Mouse (Mus musculus) stomach, embryonic 14.5 days (tissue): ENCODE results near the gene Scaper. TPM values are rescaled to one million over a fixed set of nuclear protein-coding genes. Genes with fewer than 3 reads are reported as not detected.

ENCODE experiments used
- ATAC-seq: fragments of 200-750 bp; cut with Nextera tagmentation; 2 replicates; pipeline ENCODE4 v1.8.0; 2017; ENCODE audit warnings: low read depth, moderate TSS enrichment; ENCODE audit not compliant: insufficient number of reproducible peaks, insufficient read depth, low FRiP score
- H3K27ac ChIP-seq: fragments of 300-500 bp; sonication (generic); 2 replicates; pipeline ENCODE4 v1.5.1; 2014; ENCODE audit warnings: mild to moderate bottlenecking, low read length, moderate library complexity, mixed read lengths
- H3K27me3 ChIP-seq: fragments of 300-500 bp; sonication (generic); 2 replicates; pipeline ENCODE4 v1.6.1; 2014; ENCODE audit warnings: low read length, control low read depth, mixed read lengths; ENCODE audit not compliant: control insufficient read depth, insufficient read depth
- H3K36me3 ChIP-seq: fragments of 300-500 bp; sonication (generic); 2 replicates; pipeline ENCODE4 v1.6.1; 2014; ENCODE audit warnings: mild to moderate bottlenecking, control low read depth, low read length, moderate library complexity, mixed read lengths; ENCODE audit not compliant: control insufficient read depth, insufficient read depth
- H3K4me1 ChIP-seq: fragments of 300-500 bp; sonication (generic); 2 replicates; pipeline ENCODE4 v1.6.1; 2014; ENCODE audit warnings: low read length, control low read depth, mixed read lengths; ENCODE audit not compliant: control insufficient read depth, insufficient read depth
- H3K4me2 ChIP-seq: fragments of 300-500 bp; sonication (generic); replicated peaks from 2 replicates; pipeline ENCODE4 v1.6.1; 2014; ENCODE audit warnings: low read depth, low read length, control low read depth
- H3K4me3 ChIP-seq: fragments of 300-500 bp; sonication (generic); 2 replicates; pipeline ENCODE4 v1.5.1; 2014; ENCODE audit warnings: low read depth, low read length, control low read depth
- H3K9ac ChIP-seq: fragments of 300-500 bp; sonication (generic); replicated peaks from 2 replicates; pipeline ENCODE4 v1.6.1; 2014; ENCODE audit warnings: low read depth, mild to moderate bottlenecking, control low read depth, low read length, moderate library complexity, mixed read lengths
- H3K9me3 ChIP-seq: fragments of 300-500 bp; sonication (generic); 2 replicates; pipeline ENCODE4 v1.6.1; 2016; ENCODE audit warnings: low read depth, low read length, control low read depth; ENCODE audit not compliant: control insufficient read depth
- WGBS: fragments of 180-500 bp; shearing (Covaris S2); extraction: QIAGEN DNeasy Blood & Tissue Kit; methylation state at CpG from one replicate; pipeline ENCODE4 v1.1.7; 2014; 5-methylcytosine and 5-hydroxymethylcytosine counted together
- polyA plus RNA-seq: library from polyadenylated mRNA; unstranded; fragments of >200 nt; fragmentation: Nextera tagmentation; extraction: Ambion mirVana; gene quantifications from 2 replicates; pipeline ENCODE4 v1.2.1, GENCODE M21; 2014

Gene Scaper
- polyA plus RNA-seq, 1 experiment from 2014 or later: 12.1 TPM

DNA sequence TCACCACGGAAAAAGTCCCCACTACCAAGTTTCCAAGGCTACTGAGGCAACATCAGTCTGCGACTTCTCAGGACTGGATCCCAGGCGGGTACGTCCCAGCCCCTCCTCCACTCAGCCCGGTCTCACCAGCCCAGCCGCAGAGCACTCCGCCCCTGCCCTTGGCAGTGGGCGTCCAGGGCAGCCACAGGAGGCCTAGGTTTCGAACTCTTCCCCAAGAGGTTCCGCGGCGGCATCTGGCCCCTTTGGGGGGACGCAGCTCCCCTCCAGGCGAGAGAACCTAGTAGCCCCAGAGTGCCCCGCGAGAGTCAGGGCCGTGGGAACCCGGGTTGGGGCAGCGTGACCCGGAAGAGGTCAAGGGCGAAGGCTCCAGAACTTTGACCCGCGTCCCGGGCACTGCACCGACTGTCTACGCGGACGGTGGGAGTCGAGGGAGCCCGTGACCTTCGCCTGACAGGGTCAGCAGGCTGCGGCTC is 426.4 kb downstream of the Scaper start:
- under 1% methylated on average over 32 of the region's 32 CpGs for WGBS
- peak; percentile 69 for ATAC-seq
- H3K4me1 ChIP-seq: peaks cover 12% of the 10 kb centered on the region; the same call in 1 of the 2 replicates
- no peaks in the 10 kb centered on the region for H3K36me3 ChIP-seq
- H3K9ac ChIP-seq: peak overlapping the region; percentile 86
- H3K4me3 ChIP-seq: peak overlapping the region; percentile 93
- peak overlapping the region; percentile 68 for H3K4me2 ChIP-seq
- no peaks in the 10 kb centered on the region for H3K9me3 ChIP-seq
- H3K27me3 ChIP-seq: no peaks in the 10 kb centered on the region
- H3K27ac ChIP-seq: peak overlapping the region; percentile 89

DNA sequence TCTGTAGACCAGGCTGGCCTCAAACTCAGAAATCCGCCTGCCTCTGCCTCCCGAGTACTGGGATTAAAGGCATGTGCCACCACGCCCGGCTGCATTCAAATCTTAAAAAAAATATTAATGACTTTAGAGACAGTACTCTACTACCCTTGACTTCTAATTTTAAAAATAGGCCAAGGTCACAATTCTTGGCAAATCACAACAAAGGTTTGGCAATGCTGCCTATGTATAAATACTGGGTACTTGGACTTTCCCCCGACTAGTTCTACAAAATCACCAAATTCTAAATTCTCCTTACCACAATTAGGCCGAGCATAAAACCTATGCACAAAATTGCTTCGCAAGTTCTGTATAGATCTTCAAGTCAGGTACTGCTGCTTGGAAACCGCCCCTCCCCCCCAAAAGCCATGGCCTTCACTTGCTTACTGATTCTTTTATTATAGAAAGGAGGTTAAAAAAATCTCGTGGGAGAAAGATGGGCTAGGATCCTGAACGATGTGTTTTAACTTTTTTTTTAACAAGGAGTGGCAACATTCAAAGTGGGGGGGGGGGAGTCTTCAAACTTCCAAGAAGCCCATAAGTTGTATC is 427.2 kb downstream of the Scaper start:
- Histone ChIP-seq H3K9ac (no peak overlapping the region; the same call in 1 of the 2 replicates), H3K9me3 (no peaks in the 10 kb centered on the region), H3K27me3 (no peaks in the 10 kb centered on the region), H3K27ac (no peak overlapping the region), H3K4me1 (peaks cover 12% of the 10 kb centered on the region; the same call in 1 of the 2 replicates), H3K4me3 (peak overlapping the region; percentile 93), H3K36me3 (no peaks in the 10 kb centered on the region), H3K4me2 (peak overlapping the region; percentile 68)
- WGBS: 84% methylated on average over 10 of the region's 10 CpGs
- no peak for ATAC-seq

DNA sequence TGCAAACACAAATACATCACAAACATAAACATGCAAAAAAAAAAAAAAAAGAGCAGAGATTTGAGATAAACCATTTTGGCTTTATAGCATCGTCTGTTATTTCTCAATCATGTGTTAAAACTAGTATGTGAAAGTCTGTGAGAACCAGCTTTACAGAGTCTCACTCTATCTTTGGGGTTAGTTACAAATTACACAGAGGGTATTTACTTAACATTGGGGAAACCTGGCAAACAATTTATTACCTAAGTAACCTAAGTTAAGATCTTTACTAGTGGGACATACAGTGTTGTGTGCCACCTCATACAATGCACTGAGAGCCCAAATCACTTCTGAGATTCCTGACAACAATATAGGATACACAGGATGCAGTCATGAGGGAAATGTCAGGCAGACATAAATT is 428.2 kb downstream of the Scaper start:
- WGBS: 66% methylated on average over 1 of the region's 1 CpGs
- ATAC-seq: no peak

DNA sequence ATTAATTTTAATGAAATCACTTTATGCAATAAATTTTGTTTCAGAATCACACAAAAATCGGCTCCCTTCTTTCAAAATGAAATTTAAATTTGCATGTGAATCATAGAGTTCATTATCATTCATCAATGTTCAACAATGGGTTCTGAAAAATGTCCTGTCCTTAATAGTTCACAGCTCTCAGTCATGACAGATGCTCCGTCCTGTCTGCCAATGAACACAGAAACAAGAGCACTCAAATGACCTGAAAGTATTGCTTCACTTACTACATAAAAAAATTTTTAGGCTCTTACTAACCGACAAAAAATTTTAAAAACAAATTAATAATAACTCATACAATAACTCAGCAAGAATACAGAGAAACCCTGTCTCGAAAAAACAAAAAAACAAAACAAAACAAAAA is 429.2 kb downstream of the Scaper start:
- H3K4me3 ChIP-seq: no peak overlapping the region
- H3K27ac ChIP-seq: no peak overlapping the region
- H3K9ac ChIP-seq: no peak overlapping the region
- H3K27me3 ChIP-seq: no peaks in the 10 kb centered on the region
- no peak overlapping the region for H3K4me2 ChIP-seq
- 75% methylated on average over 4 of the region's 4 CpGs for WGBS
- H3K9me3 ChIP-seq: no peaks in the 10 kb centered on the region
- H3K36me3 ChIP-seq: no peaks in the 10 kb centered on the region
- peaks cover 12% of the 10 kb centered on the region; the same call in 1 of the 2 replicates for H3K4me1 ChIP-seq
- ATAC-seq: no peak

More for the DNA sequence above, 428.2 kb downstream of the Scaper start:
- Histone ChIP-seq H3K27ac (no peak overlapping the region), H3K4me1 (peaks cover 12% of the 10 kb centered on the region; the same call in 1 of the 2 replicates), H3K9ac (no peak overlapping the region), H3K4me2 (no peak overlapping the region), H3K27me3 (no peaks in the 10 kb centered on the region), H3K36me3 (no peaks in the 10 kb centered on the region), H3K4me3 (no peak overlapping the region), H3K9me3 (no peaks in the 10 kb centered on the region)

DNA sequence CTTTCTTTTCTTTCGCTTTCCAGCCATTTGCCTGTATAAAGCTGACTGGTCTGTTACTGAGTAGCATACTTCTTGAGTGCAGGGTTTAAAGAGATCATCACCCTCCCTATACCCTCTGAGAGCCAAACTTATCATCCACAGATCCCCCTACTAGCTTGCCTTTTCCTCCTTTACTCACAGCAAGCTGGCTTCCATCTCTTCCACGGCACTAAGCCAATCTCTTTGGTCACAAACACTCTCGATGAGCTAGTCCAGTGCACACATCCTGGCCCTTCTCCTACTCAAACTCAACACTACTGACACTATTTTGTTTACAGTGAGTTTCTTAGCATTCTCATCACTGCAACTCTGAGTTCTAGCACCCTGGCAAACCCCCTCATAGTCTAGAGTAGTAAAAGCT is 430.0 kb downstream of the Scaper start:
- Histone ChIP-seq H3K36me3 (no peaks in the 10 kb centered on the region), H3K9ac (no peak overlapping the region), H3K27ac (no peak overlapping the region), H3K9me3 (no peaks in the 10 kb centered on the region), H3K4me2 (no peak overlapping the region), H3K27me3 (no peaks in the 10 kb centered on the region), H3K4me3 (no peak overlapping the region), H3K4me1 (peaks cover 12% of the 10 kb centered on the region; the same call in 1 of the 2 replicates)
- ATAC-seq: no peak
- whole genome bisulfite sequencing: 78% methylated on average over 3 of the region's 3 CpGs

Other genes starting within 250 kb of the Scaper start
- not detected in 2 replicates for gene 4930563M21Rik, start 72.4 kb upstream of the Scaper start, polyA plus RNA-seq
- 243 and 247 TPM in 2 replicates for gene Rcn2, start 103.7 kb upstream of the Scaper start, polyA plus RNA-seq
- gene Pstpip1, start 151.8 kb upstream of the Scaper start, polyA plus RNA-seq: 0.93 and 1.00 TPM in 2 replicates
- 489 and 499 TPM in 2 replicates for gene Tspan3, start 227.4 kb upstream of the Scaper start, polyA plus RNA-seq